Mouse (Mus musculus) CD4-positive, CD25-positive, alpha-beta regulatory T cell (primary cell): ENCODE measurements around the gene Rab23. TPM values are rescaled to one million over a fixed set of nuclear protein-coding genes. Genes with fewer than 3 reads are reported as not detected.

Source experiments
- polyA plus RNA-seq: library from polyadenylated mRNA; unstranded; fragments of 100-300 nt; shearing (Covaris generic); gene quantifications from one replicate; pipeline ENCODE4 v1.2.1, GENCODE M21; 2017

The Rab23 gene
- 10.7 TPM for polyA plus RNA-seq

GRCm38 (mm10) chr1:33719733-33720225 lies at the start of gene Rab23:
TSS of gene Rab23 (plus strand) at chr1:33719887.

GRCm38 (mm10) chr1:33757491-33758041 lies 37.9 kb downstream of the Rab23 start, which contains the start of gene Bag2:
TSS of gene Bag2 (minus strand) at chr1:33757795.

Other genes starting within 250 kb of the Rab23 start
- 11.4 TPM for gene Prim2, start 50.1 kb upstream of the Rab23 start, polyA plus RNA-seq
- 1.7 TPM for gene Bag2, start 37.9 kb downstream of the Rab23 start, polyA plus RNA-seq
- gene Zfp451, start 94.7 kb downstream of the Rab23 start, polyA plus RNA-seq = 34.5 TPM
- gene Bend6, start 187.9 kb downstream of the Rab23 start, polyA plus RNA-seq = 3.4 TPM
- 15.8 TPM for gene Dst, start 188.3 kb downstream of the Rab23 start, polyA plus RNA-seq